Mouse (Mus musculus) hindbrain, embryonic 12.5 days (tissue): ENCODE measurements at regions not wholly inside any gene's neighbourhood (a gene's known extent, or its start where the extent isn't known, plus 50 kb on each side); places are given as distances from the start of the nearest gene placed in this dataset.
"Not testable (repeated sequence)": the region's sequence is repeated elsewhere in the genome, so short reads cannot be mapped to it uniquely, and the experiment has no call there.

Experiments
- ATAC-seq: fragments of 200-750 bp; cut with Nextera tagmentation; 2 replicates; pipeline ENCODE4 v1.8.0; 2017; ENCODE audit warnings: moderate TSS enrichment; ENCODE audit not compliant: low FRiP score
- H3K27ac ChIP-seq: fragments of 300-500 bp; sonication (generic); 2 replicates; pipeline ENCODE4 v1.5.1; 2016; ENCODE audit warnings: mild to moderate bottlenecking
- H3K27me3 ChIP-seq: fragments of 300-500 bp; sonication (generic); 2 replicates; pipeline ENCODE4 v1.6.1; 2016; ENCODE audit warnings: mild to moderate bottlenecking
- H3K36me3 ChIP-seq: fragments of 300-500 bp; sonication (generic); 2 replicates; pipeline ENCODE4 v1.6.1; 2016; ENCODE audit warnings: mild to moderate bottlenecking
- H3K4me1 ChIP-seq: fragments of 300-500 bp; sonication (generic); 2 replicates; pipeline ENCODE4 v1.6.1; 2016
- H3K4me2 ChIP-seq: fragments of 300-500 bp; sonication (generic); replicated peaks from 2 replicates; pipeline ENCODE4 v1.6.1; 2016; ENCODE audit warnings: mild to moderate bottlenecking
- H3K4me3 ChIP-seq: fragments of 300-500 bp; sonication (generic); 2 replicates; pipeline ENCODE4 v1.5.1; 2016; ENCODE audit warnings: mild to moderate bottlenecking
- H3K9ac ChIP-seq: fragments of 300-500 bp; sonication (generic); 2 replicates; pipeline ENCODE4 v1.6.1; 2016; ENCODE audit warnings: mild to moderate bottlenecking, moderate library complexity
- H3K9me3 ChIP-seq: fragments of 300-500 bp; sonication (generic); replicated peaks from 2 replicates; pipeline ENCODE4 v1.6.1; 2016; ENCODE audit warnings: mild to moderate bottlenecking
- WGBS: fragments of 180-500 bp; shearing (Covaris S2); methylation state at CpG from one replicate; pipeline ENCODE4 v1.1.7; 2016; 5-methylcytosine and 5-hydroxymethylcytosine counted together

DNA sequence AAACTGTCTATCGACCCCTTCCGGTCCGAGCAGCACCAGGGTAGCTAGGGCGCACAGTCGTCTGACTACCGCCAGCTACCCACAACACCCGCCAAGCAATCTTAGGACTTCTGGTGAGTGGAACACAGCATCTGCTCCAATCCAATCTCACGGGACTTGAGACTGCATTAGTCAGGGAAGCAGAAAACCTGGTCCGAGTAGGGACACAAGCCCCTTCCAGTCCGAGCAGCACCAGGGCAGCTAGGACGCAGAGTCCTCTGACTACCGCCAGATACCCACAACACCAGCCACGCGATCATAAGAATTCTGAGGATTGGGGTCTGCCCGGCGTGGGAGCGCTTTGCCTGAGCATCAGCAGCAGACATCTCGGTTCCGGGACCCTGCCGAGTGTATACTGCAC is 79.6 kb downstream of the Gm10715 start:
- not testable (repeated sequence) for H3K9ac ChIP-seq, ATAC-seq, H3K4me1 ChIP-seq, H3K27me3 ChIP-seq, H3K4me2 ChIP-seq, H3K36me3 ChIP-seq, H3K27ac ChIP-seq, H3K4me3 ChIP-seq
- H3K9me3 ChIP-seq: peaks cover 36% of the 10 kb centered on the region
- 90% methylated on average over 20 of the region's 20 CpGs for WGBS

GRCm38 (mm10) chr9:3161181-3161580 is 124.5 kb downstream of the Gm10715 start:
- H3K4me1 ChIP-seq: no peaks in the 10 kb centered on the region
- H3K9ac ChIP-seq: no peak overlapping the region
- H3K4me3 ChIP-seq: no peak overlapping the region
- peaks cover 64% of the 10 kb centered on the region for H3K9me3 ChIP-seq
- H3K27ac ChIP-seq: no peak overlapping the region
- no peak for ATAC-seq
- H3K36me3 ChIP-seq: no peaks in the 10 kb centered on the region
- no peaks in the 10 kb centered on the region for H3K27me3 ChIP-seq
- no peak overlapping the region for H3K4me2 ChIP-seq

- Histone ChIP-seq H3K27me3 (no peaks in the 10 kb centered on the region), H3K9ac (no peak overlapping the region), H3K4me3 (no peak overlapping the region), H3K9me3 (peaks cover 36% of the 10 kb centered on the region), H3K36me3 (no peaks in the 10 kb centered on the region), H3K4me2 (no peak overlapping the region), H3K27ac (no peak overlapping the region), H3K4me1 (no peaks in the 10 kb centered on the region)
- ATAC-seq: no peak
These were observed 147.7 kb downstream of the Gm10715 start for GRCm38 (mm10) chr9:3184343-3184742.

DNA sequence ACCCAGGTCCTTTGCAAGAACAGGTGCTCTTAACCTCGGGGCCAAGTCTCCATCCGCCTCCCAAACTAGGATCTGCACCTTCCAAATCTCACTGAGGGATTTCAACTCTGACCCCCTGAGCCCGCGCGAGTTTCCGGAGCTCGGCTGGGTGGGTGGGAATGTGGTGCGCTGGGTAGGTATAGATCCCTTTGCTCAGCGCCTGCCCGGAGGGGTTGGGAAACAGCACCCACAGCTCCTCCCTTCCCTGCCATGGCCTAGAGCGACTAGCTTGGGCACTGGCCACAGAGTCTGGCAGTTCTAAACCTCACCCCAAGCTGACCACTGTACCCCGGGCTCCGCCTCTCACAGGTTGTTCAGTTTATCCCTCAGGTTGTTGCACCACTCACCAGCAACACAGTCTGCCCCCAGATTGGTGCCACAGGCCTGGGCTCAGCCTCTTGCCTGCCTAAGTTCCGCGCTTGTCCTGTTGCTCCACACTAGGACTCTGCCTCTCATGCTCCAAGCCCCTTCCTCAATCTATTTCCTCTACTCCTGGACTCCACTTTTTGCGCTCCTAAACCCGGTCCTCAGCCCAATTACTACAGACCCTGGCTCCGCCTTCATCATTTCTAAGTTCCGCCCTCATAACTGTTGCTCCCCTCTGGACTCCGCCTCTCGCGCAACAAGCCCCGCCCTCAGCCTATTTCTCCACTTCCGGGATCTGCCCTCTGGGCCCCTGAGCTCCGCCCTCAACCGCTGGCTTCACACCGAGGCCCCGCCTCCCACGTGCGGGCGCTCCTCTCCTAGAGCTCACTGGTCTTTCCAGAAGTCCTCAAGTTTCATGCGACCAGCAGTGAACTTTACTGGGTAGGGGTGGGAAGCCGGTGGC is 135.6 kb upstream of the Alkbh8 start:
- Histone ChIP-seq H3K4me1 (no peaks in the 10 kb centered on the region), H3K9ac (no peak overlapping the region), H3K4me2 (no peak overlapping the region), H3K4me3 (no peak overlapping the region), H3K27me3 (no peaks in the 10 kb centered on the region), H3K9me3 (peaks cover 27% of the 10 kb centered on the region), H3K36me3 (no peaks in the 10 kb centered on the region), H3K27ac (no peak overlapping the region)
- 36% methylated on average over 33 of the region's 33 CpGs for WGBS
- 0 out of 2 replicates have a peak, but pooled peaks have one; percentile 22 for ATAC-seq

- not testable (repeated sequence) for ATAC-seq, H3K9ac ChIP-seq, H3K4me2 ChIP-seq, H3K4me1 ChIP-seq, H3K4me3 ChIP-seq, H3K27me3 ChIP-seq, H3K36me3 ChIP-seq, H3K27ac ChIP-seq
- H3K9me3 ChIP-seq: peaks cover 29% of the 10 kb centered on the region
- 51% methylated on average over 16 of the region's 16 CpGs for WGBS
These were observed 135.0 kb upstream of the Alkbh8 start for GRCm38 (mm10) chr9:3200019-3200347.

- not testable (repeated sequence) for H3K4me2 ChIP-seq, H3K36me3 ChIP-seq, H3K9me3 ChIP-seq, ATAC-seq, H3K27ac ChIP-seq, H3K4me1 ChIP-seq, H3K9ac ChIP-seq, H3K27me3 ChIP-seq, H3K4me3 ChIP-seq
- WGBS: 96% methylated on average over 1 of the region's 1 CpGs
These were observed 126.8 kb upstream of the Alkbh8 start for GRCm38 (mm10) chr9:3208120-3208519.

GRCm38 (mm10) chr9:3258396-3259300 is 76.3 kb upstream of the Alkbh8 start:
- H3K27me3 ChIP-seq: no peaks in the 10 kb centered on the region
- H3K27ac ChIP-seq: no peak overlapping the region
- no peak overlapping the region for H3K4me3 ChIP-seq
- peaks cover 63% of the 10 kb centered on the region for H3K9me3 ChIP-seq
- H3K4me1 ChIP-seq: no peaks in the 10 kb centered on the region
- no peaks in the 10 kb centered on the region for H3K36me3 ChIP-seq
- H3K4me2 ChIP-seq: no peak overlapping the region
- H3K9ac ChIP-seq: no peak overlapping the region
- WGBS: 63% methylated on average over 10 of the region's 10 CpGs
- peak; percentile 99 for ATAC-seq

GRCm38 (mm10) chr9:3260181-3260580 is 74.8 kb upstream of the Alkbh8 start:
- H3K9me3 ChIP-seq: peaks cover 63% of the 10 kb centered on the region
- 83% methylated on average over 5 of the region's 5 CpGs for WGBS
- ATAC-seq: no peak

GRCm38 (mm10) chr9:3260860-3261259 is 74.1 kb upstream of the Alkbh8 start:
- no peak overlapping the region for H3K4me3 ChIP-seq
- H3K36me3 ChIP-seq: no peaks in the 10 kb centered on the region
- no peak overlapping the region for H3K27ac ChIP-seq
- 86% methylated on average over 2 of the region's 2 CpGs for WGBS
- peaks cover 63% of the 10 kb centered on the region for H3K9me3 ChIP-seq
- H3K27me3 ChIP-seq: no peaks in the 10 kb centered on the region
- ATAC-seq: no peak
- H3K4me1 ChIP-seq: no peaks in the 10 kb centered on the region
- H3K4me2 ChIP-seq: no peak overlapping the region
- H3K9ac ChIP-seq: no peak overlapping the region

More at GRCm38 (mm10) chr9:3260181-3260580, 74.8 kb upstream of the Alkbh8 start:
- no peak overlapping the region for H3K27ac ChIP-seq
- no peaks in the 10 kb centered on the region for H3K27me3 ChIP-seq
- H3K36me3 ChIP-seq: no peaks in the 10 kb centered on the region
- no peak overlapping the region for H3K4me3 ChIP-seq
- H3K4me2 ChIP-seq: no peak overlapping the region
- H3K9ac ChIP-seq: no peak overlapping the region
- H3K4me1 ChIP-seq: no peaks in the 10 kb centered on the region

DNA sequence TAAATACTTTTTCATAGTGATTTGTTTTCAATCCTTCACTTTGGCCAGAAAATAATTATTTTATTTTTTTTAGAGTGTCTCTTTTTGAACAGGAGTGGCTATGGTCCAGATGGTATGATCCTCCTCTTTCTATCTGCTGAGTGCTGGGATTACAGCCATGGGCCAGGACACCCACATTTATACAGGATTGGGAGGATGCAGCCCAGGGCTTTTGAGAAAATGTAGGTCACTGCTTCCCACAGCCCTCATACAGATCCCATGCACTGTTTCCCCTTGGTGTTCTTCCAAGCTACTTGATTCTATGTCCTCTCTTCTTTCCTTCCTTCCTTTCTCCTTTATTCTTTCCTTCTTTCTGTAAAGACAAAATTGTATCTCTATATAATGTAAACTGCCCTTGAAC is 70.5 kb upstream of the Alkbh8 start:
- Histone ChIP-seq H3K4me2 (no peak overlapping the region), H3K27ac (no peak overlapping the region), H3K27me3 (no peaks in the 10 kb centered on the region), H3K4me3 (no peak overlapping the region), H3K4me1 (no peaks in the 10 kb centered on the region), H3K9me3 (peaks cover 43% of the 10 kb centered on the region), H3K36me3 (no peaks in the 10 kb centered on the region), H3K9ac (no peak overlapping the region)
- ATAC-seq: no peak

DNA sequence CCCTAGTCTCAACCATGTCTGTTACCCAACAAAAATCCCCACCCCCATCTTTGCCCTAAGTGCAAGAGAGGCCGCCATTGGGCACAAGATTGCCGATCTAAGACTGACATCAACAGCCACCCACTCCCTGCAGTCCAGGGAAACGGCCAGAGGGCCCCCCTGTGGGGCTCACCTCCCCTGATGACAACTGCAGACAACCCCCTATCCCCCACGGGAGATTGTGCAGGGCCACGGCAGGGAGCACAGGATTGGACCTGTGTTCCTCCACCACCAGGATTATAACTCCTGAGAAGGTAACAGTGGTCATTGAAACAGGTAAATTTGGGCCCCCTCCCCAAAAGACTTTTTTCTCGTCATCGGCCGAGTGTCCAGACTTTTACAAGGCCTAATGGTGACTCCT is 54.4 kb upstream of the Alkbh8 start:
- H3K4me3 ChIP-seq, H3K27ac ChIP-seq, ATAC-seq, H3K4me1 ChIP-seq, H3K36me3 ChIP-seq, H3K9ac ChIP-seq, H3K4me2 ChIP-seq, H3K27me3 ChIP-seq: not testable (repeated sequence)
- WGBS: 83% methylated on average over 8 of the region's 8 CpGs
- H3K9me3 ChIP-seq: peaks cover 27% of the 10 kb centered on the region

DNA sequence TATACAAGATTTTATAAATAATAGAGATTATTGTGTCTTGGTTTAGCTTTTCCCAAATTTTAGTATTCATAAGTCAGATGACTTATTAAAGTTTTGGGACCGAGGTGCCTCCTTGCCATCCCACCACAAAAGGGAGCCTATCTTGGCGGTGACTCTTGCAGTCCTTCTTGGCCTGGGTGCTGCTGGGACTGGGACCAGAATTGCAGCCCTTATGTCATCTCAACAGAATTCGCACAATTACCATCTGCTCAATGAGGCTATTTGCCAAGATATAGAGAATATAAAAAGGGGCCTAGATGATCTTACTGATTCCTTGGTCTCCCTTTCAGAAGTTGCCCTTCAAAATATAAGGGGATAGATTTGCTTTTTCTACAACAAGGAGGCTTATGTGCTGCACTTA is 53.0 kb upstream of the Alkbh8 start:
- H3K36me3 ChIP-seq, H3K4me1 ChIP-seq, H3K9ac ChIP-seq, H3K4me2 ChIP-seq, H3K4me3 ChIP-seq, H3K27ac ChIP-seq, ATAC-seq, H3K27me3 ChIP-seq: not testable (repeated sequence)
- H3K9me3 ChIP-seq: peaks cover 19% of the 10 kb centered on the region
- 91% methylated on average over 3 of the region's 3 CpGs for WGBS

- H3K4me3 ChIP-seq, H3K27ac ChIP-seq, H3K4me1 ChIP-seq, H3K36me3 ChIP-seq, H3K27me3 ChIP-seq, H3K9me3 ChIP-seq, ATAC-seq, H3K4me2 ChIP-seq, H3K9ac ChIP-seq: not testable (repeated sequence)
- WGBS: 89% methylated on average over 9 of the region's 9 CpGs
These were observed 51.6 kb upstream of the Alkbh8 start for GRCm38 (mm10) chr9:3283381-3283780.
